Mouse (Mus musculus): ENCODE measurements around the gene Mcpt8.

DNA sequence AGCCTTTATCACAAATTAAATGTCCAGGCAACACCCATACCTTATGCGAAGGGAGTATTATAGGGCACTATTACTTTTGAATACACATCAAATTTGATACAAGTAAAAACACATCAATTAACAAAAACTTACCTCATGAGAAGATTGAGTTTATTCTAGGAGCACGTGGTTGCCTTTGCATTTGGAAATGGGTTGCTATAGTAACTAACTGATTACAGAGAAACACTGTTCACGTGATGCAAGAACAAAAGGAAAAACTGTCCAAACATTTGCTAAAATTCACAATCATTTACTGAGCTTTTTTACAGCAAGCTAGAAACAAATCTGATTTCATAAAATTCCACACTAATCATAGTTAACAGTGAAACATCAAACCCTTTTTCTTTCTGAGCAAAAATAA lies 18.4 kb upstream of the Mcpt8 start:
- TF ChIP-seq JUND (conservative IDR thresholded peaks at IDR 0.05; ENCODE audit: low read depth, low read length) = no peak
- TF ChIP-seq POLR2A (IDR thresholded peaks at IDR 0.05; ENCODE audit: low read depth, low read length) = no peak
